Mouse (Mus musculus) limb, embryonic 14.5 days (tissue): ENCODE data around the gene Birc2. TPM values are rescaled to one million over a fixed set of nuclear protein-coding genes. Genes with fewer than 3 reads are reported as not detected.

Source experiments
- ATAC-seq: fragments of 200-750 bp; cut with Nextera tagmentation; 2 replicates; pipeline ENCODE4 v1.8.0; 2017; ENCODE audit warnings: low read depth, moderate number of reproducible peaks, moderate TSS enrichment; ENCODE audit not compliant: low FRiP score
- DNase-seq: peaks from one replicate; pipeline ENCODE4 v3.0.0-alpha.2; 2015; ENCODE audit warnings: low spot score
- H3K27ac ChIP-seq: fragments of 300-500 bp; sonication (generic); replicated peaks from 2 replicates; pipeline ENCODE4 v1.5.1; 2014; ENCODE audit warnings: low read depth, mild to moderate bottlenecking, low read length, moderate library complexity, mixed read lengths
- H3K27me3 ChIP-seq: fragments of 300-500 bp; sonication (generic); 2 replicates; pipeline ENCODE4 v1.6.1; 2014; ENCODE audit warnings: low read length, mixed read lengths; ENCODE audit not compliant: control insufficient read depth, insufficient read depth
- H3K36me3 ChIP-seq: fragments of 300-500 bp; sonication (generic); 2 replicates; pipeline ENCODE4 v1.6.1; 2014; ENCODE audit warnings: mild to moderate bottlenecking, low read length, moderate library complexity, mixed read lengths; ENCODE audit not compliant: control insufficient read depth, insufficient read depth
- H3K4me1 ChIP-seq: fragments of 300-500 bp; sonication (generic); 2 replicates; pipeline ENCODE4 v1.6.1; 2014; ENCODE audit warnings: antibody characterized with exemption, low read length, mixed read lengths; ENCODE audit not compliant: control insufficient read depth, insufficient read depth
- H3K4me2 ChIP-seq: fragments of 300-500 bp; sonication (generic); replicated peaks from 2 replicates; pipeline ENCODE4 v1.6.1; 2014; ENCODE audit warnings: low read depth, mild to moderate bottlenecking, low read length, moderate library complexity; ENCODE audit not compliant: severe bottlenecking
- H3K4me3 ChIP-seq: fragments of 300-500 bp; sonication (generic); replicated peaks from 2 replicates; pipeline ENCODE4 v1.5.1; 2014; ENCODE audit warnings: low read length
- H3K9ac ChIP-seq: fragments of 300-500 bp; sonication (generic); 2 replicates; pipeline ENCODE4 v1.6.1; 2014; ENCODE audit warnings: mild to moderate bottlenecking, low read depth, low read length, moderate library complexity; ENCODE audit not compliant: severe bottlenecking
- H3K9me3 ChIP-seq: fragments of 300-500 bp; sonication (generic); 2 replicates; pipeline ENCODE4 v1.6.1; 2016; ENCODE audit warnings: low read length; ENCODE audit not compliant: control insufficient read depth
- POLR2A ChIP-seq: fragments of 200-500 bp; IDR thresholded peaks from 2 replicates; pipeline ENCODE4 v1.8.0; 2012; ENCODE audit warnings: inconsistent platforms, mild to moderate bottlenecking, moderate library complexity, borderline replicate concordance; ENCODE audit not compliant: insufficient read depth, insufficient read length; ENCODE audit errors: extremely low read depth
- WGBS: fragments of 180-500 bp; shearing (Covaris S2); extraction: QIAGEN DNeasy Blood & Tissue Kit; methylation state at CpG from one replicate; pipeline ENCODE4 v1.1.7; 2014; 5-methylcytosine and 5-hydroxymethylcytosine counted together
- polyA plus RNA-seq, 2 experiments: library from polyadenylated mRNA; depleted of rRNA in 1 of 2; stranded (reverse) in 1 of 2; unstranded in 1 of 2; fragments of >200 nt; fragmentation: Nextera tagmentation in 1 of 2; extraction: Ambion mirVana in 1 of 2; gene quantifications; 2 replicates each; pipeline versions ENCODE4 v1.2.1 to v1.2.3; 2012 to 2014

Gene Birc2
- polyA plus RNA-seq, 2 experiments, result 41.2 to 41.7 TPM

GRCm38 (mm10) chr9:7822758-7823157 lies 14.1 kb downstream of the Birc2 start:
- no peaks in the 10 kb centered on the region for H3K27me3 ChIP-seq
- no peaks in the 10 kb centered on the region for H3K4me1 ChIP-seq
- DNase-seq, result no peak
- H3K4me2 ChIP-seq, result no peak overlapping the region
- no peak overlapping the region for H3K9ac ChIP-seq
- H3K36me3 ChIP-seq, result peaks cover 53% of the 10 kb centered on the region
- WGBS, result 80% methylated on average over 3 of the region's 3 CpGs
- ATAC-seq, result no peak
- no peak overlapping the region for H3K27ac ChIP-seq
- no peak overlapping the region for H3K4me3 ChIP-seq
- TF ChIP-seq POLR2A, result no peak
- no peaks in the 10 kb centered on the region for H3K9me3 ChIP-seq

- DNase-seq, result no peak
- Histone ChIP-seq H3K4me1 (no peaks in the 10 kb centered on the region), H3K36me3 (no peaks in the 10 kb centered on the region), H3K9me3 (no peaks in the 10 kb centered on the region), H3K27ac (no peak overlapping the region), H3K4me2 (no peak overlapping the region), H3K9ac (no peak overlapping the region), H3K27me3 (no peaks in the 10 kb centered on the region), H3K4me3 (no peak overlapping the region)
- WGBS, result 74% methylated on average over 5 of the region's 5 CpGs
- TF ChIP-seq POLR2A, result no peak
- ATAC-seq, result 0 out of 2 replicates have a peak, but pooled peaks have one; percentile 19
Measured at GRCm38 (mm10) chr9:7805101-7805506, 31.8 kb downstream of the Birc2 start.

- DNase-seq (no peak), ATAC-seq (no peak)
- Histone ChIP-seq H3K27me3 (no peaks in the 10 kb centered on the region), H3K9ac (no peak overlapping the region), H3K4me2 (no peak overlapping the region), H3K27ac (no peak overlapping the region), H3K4me3 (no peak overlapping the region), H3K9me3 (no peaks in the 10 kb centered on the region), H3K4me1 (no peaks in the 10 kb centered on the region), H3K36me3 (peaks cover 7% of the 10 kb centered on the region; the same call in 1 of the 2 replicates)
- no peak for TF ChIP-seq POLR2A
- WGBS, result 91% methylated on average over 3 of the region's 3 CpGs
Measured at GRCm38 (mm10) chr9:7798555-7798954, 38.3 kb downstream of the Birc2 start.

GRCm38 (mm10) chr9:7797542-7797941 lies 39.3 kb downstream of the Birc2 start:
- H3K4me3 ChIP-seq, result no peak overlapping the region

GRCm38 (mm10) chr9:7796129-7796864 lies 40.6 kb downstream of the Birc2 start:
- DNase-seq (no peak), ATAC-seq (no peak)
- Histone ChIP-seq H3K9ac (no peak overlapping the region), H3K4me1 (no peaks in the 10 kb centered on the region), H3K4me2 (no peak overlapping the region), H3K27ac (0 out of 2 replicates have a peak overlapping the region, but pooled peaks have one; percentile 8), H3K36me3 (peaks cover 21% of the 10 kb centered on the region), H3K4me3 (no peak overlapping the region), H3K27me3 (no peaks in the 10 kb centered on the region), H3K9me3 (no peaks in the 10 kb centered on the region)
- WGBS, result 81% methylated on average over 6 of the region's 6 CpGs
- no peak for TF ChIP-seq POLR2A

More at GRCm38 (mm10) chr9:7797542-7797941, 39.3 kb downstream of the Birc2 start:
- no peak for DNase-seq
- Histone ChIP-seq H3K27me3 (no peaks in the 10 kb centered on the region), H3K9me3 (no peaks in the 10 kb centered on the region), H3K36me3 (peaks cover 11% of the 10 kb centered on the region), H3K27ac (no peak overlapping the region), H3K4me1 (no peaks in the 10 kb centered on the region), H3K9ac (no peak overlapping the region), H3K4me2 (no peak overlapping the region)
- WGBS, result 90% methylated on average over 2 of the region's 2 CpGs
- no peak for TF ChIP-seq POLR2A
- no peak for ATAC-seq
